Mouse (Mus musculus) limb, embryonic 13.5 days (tissue): Measurements from ENCODE around the gene Mdk. TPM values are rescaled to one million over a fixed set of nuclear protein-coding genes. Genes with fewer than 3 reads are reported as not detected.

ENCODE experiments used
- ATAC-seq: fragments of 200-750 bp; cut with Nextera tagmentation; 2 replicates; pipeline ENCODE4 v1.8.0; 2017; ENCODE audit warnings: low read depth, moderate number of reproducible peaks, moderate TSS enrichment; ENCODE audit not compliant: low FRiP score
- H3K27ac ChIP-seq: fragments of 300-500 bp; sonication (generic); 2 replicates; pipeline ENCODE4 v1.5.1; 2015; ENCODE audit warnings: inconsistent platforms, mild to moderate bottlenecking, moderate library complexity
- H3K27me3 ChIP-seq: fragments of 300-500 bp; sonication (generic); 2 replicates; pipeline ENCODE4 v1.6.1; 2015; ENCODE audit warnings: mild to moderate bottlenecking, inconsistent platforms
- H3K36me3 ChIP-seq: fragments of 300-500 bp; sonication (generic); 2 replicates; pipeline ENCODE4 v1.6.1; 2015; ENCODE audit warnings: inconsistent platforms, mild to moderate bottlenecking, moderate library complexity
- H3K4me1 ChIP-seq: fragments of 300-500 bp; sonication (generic); 2 replicates; pipeline ENCODE4 v1.6.1; 2015; ENCODE audit warnings: inconsistent platforms
- H3K4me2 ChIP-seq: fragments of 300-500 bp; sonication (generic); replicated peaks from 2 replicates; pipeline ENCODE4 v1.6.1; 2015; ENCODE audit warnings: inconsistent platforms, mild to moderate bottlenecking, moderate library complexity
- H3K4me3 ChIP-seq: fragments of 300-500 bp; sonication (generic); 2 replicates; pipeline ENCODE4 v1.5.1; 2015; ENCODE audit warnings: moderate library complexity, mild to moderate bottlenecking, inconsistent platforms
- H3K9ac ChIP-seq: fragments of 300-500 bp; sonication (generic); 2 replicates; pipeline ENCODE4 v1.6.1; 2015; ENCODE audit warnings: mild to moderate bottlenecking, inconsistent platforms
- H3K9me3 ChIP-seq: fragments of 300-500 bp; sonication (generic); 2 replicates; pipeline ENCODE4 v1.6.1; 2016; ENCODE audit warnings: inconsistent platforms
- WGBS: fragments of 180-500 bp; shearing (Covaris S2); methylation state at CpG from one replicate; pipeline ENCODE4 v1.1.7; 2015; 5-methylcytosine and 5-hydroxymethylcytosine counted together
- polyA plus RNA-seq: library from polyadenylated mRNA; unstranded; fragments of >200 nt; fragmentation: Nextera tagmentation; extraction: Ambion mirVana; gene quantifications from 2 replicates; pipeline ENCODE4 v1.2.1, GENCODE M21; 2015

Mdk gene
- polyA plus RNA-seq, 1 experiment from 2014 or later: 1,982 TPM

DNA sequence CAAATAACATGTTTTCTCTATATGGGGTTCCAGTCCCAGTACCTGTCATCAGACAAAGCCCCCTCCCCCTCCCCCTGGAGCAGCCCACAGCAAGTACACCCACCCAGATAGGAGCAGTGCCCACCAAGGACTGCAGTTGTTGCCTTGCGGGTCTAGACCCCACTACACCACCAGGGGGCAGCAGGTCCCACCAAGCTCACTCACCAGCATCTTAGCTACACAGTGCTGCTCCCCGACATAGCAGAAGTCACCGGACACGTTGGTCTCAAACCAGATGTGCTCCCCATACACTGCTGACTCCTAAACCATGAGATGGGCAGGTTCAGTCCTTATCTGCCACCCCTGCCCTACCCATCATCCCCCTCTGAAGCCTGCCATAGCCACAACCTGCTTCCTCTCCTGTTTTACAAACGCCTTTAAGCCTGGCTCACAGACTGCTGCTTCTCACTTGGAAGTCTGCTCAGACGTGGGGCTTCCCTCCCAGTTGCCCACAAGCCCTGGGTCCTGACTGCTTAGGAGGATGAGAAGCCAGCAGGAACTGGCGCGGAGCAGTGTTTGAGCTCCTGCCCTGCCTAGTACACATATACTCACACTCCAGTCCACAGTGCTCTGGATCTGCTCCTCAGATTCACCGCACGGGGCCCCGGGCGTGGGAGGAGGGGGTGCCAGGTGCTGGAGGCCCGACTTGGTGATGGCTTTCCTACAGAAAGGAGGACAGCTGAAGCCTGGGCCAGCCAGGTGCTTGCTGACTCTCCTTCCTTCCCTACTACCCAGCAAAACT, 12.3 kb upstream of the Mdk start:
- Histone ChIP-seq H3K4me2 (no peak overlapping the region), H3K27ac (no peak overlapping the region; the same call in 1 of the 2 replicates), H3K36me3 (peaks cover 24% of the 10 kb centered on the region), H3K4me3 (no peak overlapping the region), H3K9ac (peak overlapping the region; percentile 26; the same call in 1 of the 2 replicates), H3K27me3 (no peaks in the 10 kb centered on the region), H3K9me3 (no peaks in the 10 kb centered on the region), H3K4me1 (peaks cover 42% of the 10 kb centered on the region)
- WGBS: 42% methylated on average over 13 of the region's 13 CpGs
- ATAC-seq: peak; percentile 67

DNA sequence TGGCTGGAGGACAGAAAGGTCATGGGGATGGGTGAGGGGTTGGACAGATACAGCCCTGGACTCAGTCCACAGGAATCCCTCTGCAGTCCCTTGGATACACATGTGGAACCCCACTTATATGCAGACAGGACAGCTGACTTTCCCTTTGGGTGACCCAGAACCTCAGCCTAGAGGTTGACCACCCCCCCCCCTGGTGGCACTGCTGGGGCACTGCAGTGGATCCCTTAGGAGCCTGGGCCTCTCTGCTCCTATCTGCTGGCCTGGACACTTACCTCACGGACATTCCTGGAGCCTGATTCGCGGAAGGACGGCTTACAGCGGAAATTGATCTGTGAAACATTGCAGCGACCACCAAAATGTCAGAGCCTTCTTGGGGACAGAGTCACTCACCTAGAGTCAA, 10.3 kb upstream of the Mdk start:
- Histone ChIP-seq H3K4me3 (no peak overlapping the region), H3K27ac (no peak overlapping the region), H3K9me3 (no peaks in the 10 kb centered on the region), H3K4me2 (no peak overlapping the region), H3K4me1 (peaks cover 23% of the 10 kb centered on the region), H3K27me3 (no peaks in the 10 kb centered on the region), H3K36me3 (peaks cover 44% of the 10 kb centered on the region), H3K9ac (no peak overlapping the region)
- no peak for ATAC-seq
- WGBS: 74% methylated on average over 6 of the region's 6 CpGs

DNA sequence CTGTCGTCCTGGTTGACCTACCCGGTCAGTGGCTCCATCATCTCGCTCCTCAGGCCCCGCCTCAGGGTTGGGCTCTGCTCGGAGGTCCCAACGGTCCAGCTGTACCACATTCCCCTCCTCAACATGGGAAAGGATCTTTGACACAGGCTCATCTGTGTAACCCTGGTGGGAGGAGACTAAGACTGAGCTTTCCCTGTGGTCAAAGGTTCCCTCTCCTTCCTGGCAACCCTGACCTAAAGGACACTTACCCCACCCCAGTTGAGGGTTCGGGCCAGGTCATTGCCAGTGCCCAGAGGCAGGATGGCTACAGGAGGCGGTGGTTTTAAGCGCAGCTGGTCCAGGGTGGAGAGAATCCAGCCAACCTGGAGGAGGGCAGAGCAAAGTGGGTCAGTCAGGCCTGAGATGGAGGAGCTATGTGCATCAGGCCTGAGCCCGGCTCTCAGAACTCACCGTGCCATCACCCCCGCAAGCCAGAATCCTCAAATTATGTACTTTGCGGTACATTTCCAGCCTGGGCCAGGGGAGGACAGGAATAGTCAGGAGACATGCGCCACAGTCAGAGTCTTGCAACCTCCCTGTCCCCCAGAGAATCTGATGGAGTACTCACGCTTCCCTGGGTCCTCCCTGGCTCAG, 7.3 kb upstream of the Mdk start:
- H3K4me3 ChIP-seq: no peak overlapping the region
- no peak overlapping the region for H3K4me2 ChIP-seq
- 0 out of 2 replicates have a peak overlapping the region, but pooled peaks have one; percentile 8 for H3K9ac ChIP-seq
- peaks cover 70% of the 10 kb centered on the region for H3K36me3 ChIP-seq
- H3K9me3 ChIP-seq: no peaks in the 10 kb centered on the region
- no peaks in the 10 kb centered on the region for H3K27me3 ChIP-seq
- ATAC-seq: no peak
- H3K4me1 ChIP-seq: peaks cover 6% of the 10 kb centered on the region
- H3K27ac ChIP-seq: no peak overlapping the region
- 82% methylated on average over 15 of the region's 15 CpGs for WGBS

DNA sequence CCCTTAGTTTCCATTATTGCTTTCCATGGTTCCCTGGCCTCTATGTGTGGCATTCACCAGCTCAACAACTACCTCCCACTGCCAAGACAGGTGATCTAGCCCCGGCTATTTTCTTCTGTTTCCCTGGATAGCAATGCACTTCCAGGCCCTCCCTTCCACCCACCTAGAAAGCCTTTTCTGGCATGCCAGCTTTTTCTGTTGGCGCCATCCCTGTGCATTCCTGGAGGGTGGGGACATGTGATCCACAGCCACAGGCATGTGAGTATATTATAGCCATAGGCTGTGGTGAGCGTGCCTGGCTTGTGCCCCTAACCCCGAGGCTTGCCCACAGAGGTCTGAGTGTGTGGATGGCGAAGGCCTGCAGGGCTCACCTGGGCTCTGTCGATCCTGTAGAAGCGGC, 4.1 kb upstream of the Mdk start:
- no peaks in the 10 kb centered on the region for H3K9me3 ChIP-seq
- H3K27me3 ChIP-seq: no peaks in the 10 kb centered on the region
- ATAC-seq: no peak
- no peak overlapping the region for H3K9ac ChIP-seq
- H3K4me3 ChIP-seq: no peak overlapping the region
- H3K36me3 ChIP-seq: peaks cover 63% of the 10 kb centered on the region
- 88% methylated on average over 7 of the region's 7 CpGs for WGBS
- peaks cover 25% of the 10 kb centered on the region for H3K4me1 ChIP-seq
- no peak overlapping the region for H3K4me2 ChIP-seq
- H3K27ac ChIP-seq: no peak overlapping the region

DNA sequence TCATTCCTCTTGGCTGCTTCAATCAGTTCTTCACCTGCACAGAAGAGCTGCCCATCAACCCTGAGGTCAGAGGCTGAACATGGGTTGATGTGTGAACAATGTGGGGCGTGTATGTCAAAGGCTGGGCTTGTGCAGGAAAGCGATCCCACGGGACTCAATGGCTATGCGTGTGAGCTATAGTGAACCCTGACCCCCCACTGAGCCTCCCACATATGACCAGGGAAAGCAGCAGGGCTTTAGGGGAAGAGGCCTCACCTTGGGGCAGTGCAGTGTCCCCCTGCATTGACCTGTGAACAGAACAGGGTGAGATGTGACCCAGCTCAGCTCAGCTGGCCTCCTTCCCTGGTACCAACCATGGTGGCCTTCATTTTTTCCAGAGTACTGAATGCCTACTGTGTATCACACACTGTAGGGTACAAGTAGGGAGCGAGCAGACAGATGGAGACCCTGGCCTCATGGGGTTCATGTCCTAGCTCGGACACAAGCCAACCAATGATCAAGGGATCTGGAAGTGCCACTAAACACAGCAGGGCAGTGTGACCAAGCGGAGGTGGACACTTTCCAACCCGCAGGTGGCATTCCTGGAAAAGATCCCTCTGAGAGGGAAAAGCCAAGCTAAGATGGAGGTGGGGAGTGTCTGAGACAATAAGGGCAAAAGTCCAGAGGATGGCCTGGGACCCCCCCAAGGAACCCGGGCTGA, 2.9 kb upstream of the Mdk start:
- no peak overlapping the region for H3K4me2 ChIP-seq
- no peak overlapping the region for H3K27ac ChIP-seq
- no peaks in the 10 kb centered on the region for H3K9me3 ChIP-seq
- H3K9ac ChIP-seq: no peak overlapping the region
- ATAC-seq: no peak
- H3K27me3 ChIP-seq: no peaks in the 10 kb centered on the region
- H3K36me3 ChIP-seq: peaks cover 54% of the 10 kb centered on the region
- 90% methylated on average over 9 of the region's 9 CpGs for WGBS
- H3K4me3 ChIP-seq: no peak overlapping the region
- H3K4me1 ChIP-seq: peaks cover 26% of the 10 kb centered on the region

DNA sequence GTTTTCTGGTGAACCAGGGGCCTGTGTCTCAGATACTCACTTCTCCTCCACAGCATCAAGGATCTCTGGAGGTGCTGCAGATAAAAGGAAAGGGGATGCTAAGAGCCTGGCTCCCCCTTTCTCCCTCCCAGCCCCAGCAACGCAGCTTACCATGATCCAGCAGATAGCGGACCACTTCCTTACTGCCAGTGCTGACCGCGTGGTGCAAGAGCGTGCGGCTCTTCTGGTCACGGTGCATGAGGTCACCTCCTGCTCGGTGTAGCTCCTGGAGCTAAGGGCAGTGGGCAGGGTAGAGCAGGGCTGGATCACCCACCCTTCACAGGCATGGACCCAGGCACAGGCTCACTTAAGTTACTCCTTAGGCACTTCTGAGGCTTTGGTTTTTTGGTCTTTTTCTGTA, 1.9 kb upstream of the Mdk start:
- H3K4me3 ChIP-seq: no peak overlapping the region
- H3K9ac ChIP-seq: 0 out of 2 replicates have a peak overlapping the region, but pooled peaks have one; percentile 43
- ATAC-seq: no peak
- peaks cover 54% of the 10 kb centered on the region for H3K36me3 ChIP-seq
- WGBS: 51% methylated on average over 8 of the region's 8 CpGs
- H3K4me1 ChIP-seq: peaks cover 35% of the 10 kb centered on the region
- H3K27me3 ChIP-seq: no peaks in the 10 kb centered on the region
- H3K27ac ChIP-seq: peak overlapping the region; percentile 99; the same call in 1 of the 2 replicates
- 0 out of 2 replicates have a peak overlapping the region, but pooled peaks have one; percentile 86 for H3K4me2 ChIP-seq
- no peaks in the 10 kb centered on the region for H3K9me3 ChIP-seq

DNA sequence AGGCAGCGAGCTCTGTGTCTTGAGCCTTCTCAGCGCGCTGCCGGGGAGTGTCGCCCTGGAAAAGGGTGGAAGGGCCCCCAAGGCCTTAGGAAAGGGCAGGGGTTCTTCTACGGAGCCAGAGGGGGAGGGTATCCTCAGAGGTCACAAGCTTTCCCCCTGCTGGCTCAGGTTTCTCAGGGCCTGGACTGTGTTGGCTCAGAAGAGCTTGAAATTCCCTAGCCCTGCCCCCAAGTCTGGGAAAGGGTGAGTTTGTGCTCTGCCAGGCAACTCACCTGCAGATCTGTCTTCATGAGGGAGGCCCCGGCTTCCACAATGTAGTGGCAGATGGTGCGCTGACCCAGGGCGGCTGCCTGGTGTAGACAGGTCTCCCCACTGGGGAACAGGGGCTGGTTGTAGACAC, 1.4 kb upstream of the Mdk start:
- H3K27ac ChIP-seq: peak overlapping the region; percentile 99; the same call in 1 of the 2 replicates
- H3K36me3 ChIP-seq: peaks cover 54% of the 10 kb centered on the region
- peak overlapping the region; percentile 86 for H3K4me2 ChIP-seq
- H3K27me3 ChIP-seq: no peaks in the 10 kb centered on the region
- peaks cover 40% of the 10 kb centered on the region for H3K4me1 ChIP-seq
- 0 out of 2 replicates have a peak overlapping the region, but pooled peaks have one; percentile 43 for H3K9ac ChIP-seq
- no peaks in the 10 kb centered on the region for H3K9me3 ChIP-seq
- no peak overlapping the region for H3K4me3 ChIP-seq
- ATAC-seq: no peak
- WGBS: 15% methylated on average over 9 of the region's 9 CpGs

DNA sequence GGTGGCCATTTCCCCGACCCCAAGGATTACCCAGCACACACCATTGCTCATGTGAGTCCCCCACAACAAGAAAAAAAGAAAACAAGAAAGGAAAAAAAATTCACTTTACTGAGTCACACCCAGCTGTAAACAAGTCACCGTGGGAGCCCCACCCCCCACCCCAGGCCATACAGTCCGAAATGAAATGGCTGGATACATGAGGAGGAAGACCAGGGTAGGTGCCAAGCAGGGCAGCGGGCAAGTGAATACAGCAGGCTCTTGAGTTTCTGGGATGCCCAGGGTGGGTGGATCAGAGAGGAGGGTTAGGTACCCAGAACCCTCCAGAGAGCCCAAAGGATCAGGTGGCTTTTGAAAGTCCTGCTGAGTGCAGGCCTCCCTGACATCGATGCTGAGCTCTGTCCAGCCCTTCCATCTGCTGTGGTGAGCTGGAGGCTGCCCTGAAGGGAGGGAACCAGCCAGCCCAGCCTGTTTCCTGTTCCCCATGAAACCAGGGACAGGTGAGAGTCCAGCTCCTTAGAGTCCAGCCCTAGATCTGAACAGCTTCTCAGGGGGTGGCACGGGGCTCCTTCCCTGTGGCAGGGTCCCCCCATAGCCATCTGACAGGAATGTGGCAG, 747 bp upstream of the Mdk start:
- Histone ChIP-seq H3K4me1 (peaks cover 45% of the 10 kb centered on the region), H3K4me2 (peak overlapping the region; percentile 86), H3K27me3 (no peaks in the 10 kb centered on the region), H3K36me3 (peaks cover 50% of the 10 kb centered on the region), H3K4me3 (peak overlapping the region; percentile 94; the same call in 1 of the 2 replicates), H3K9me3 (no peaks in the 10 kb centered on the region), H3K9ac (peak overlapping the region; percentile 99), H3K27ac (peak overlapping the region; percentile 99)
- no peak for ATAC-seq
- WGBS: 9% methylated on average over 6 of the region's 6 CpGs

DNA sequence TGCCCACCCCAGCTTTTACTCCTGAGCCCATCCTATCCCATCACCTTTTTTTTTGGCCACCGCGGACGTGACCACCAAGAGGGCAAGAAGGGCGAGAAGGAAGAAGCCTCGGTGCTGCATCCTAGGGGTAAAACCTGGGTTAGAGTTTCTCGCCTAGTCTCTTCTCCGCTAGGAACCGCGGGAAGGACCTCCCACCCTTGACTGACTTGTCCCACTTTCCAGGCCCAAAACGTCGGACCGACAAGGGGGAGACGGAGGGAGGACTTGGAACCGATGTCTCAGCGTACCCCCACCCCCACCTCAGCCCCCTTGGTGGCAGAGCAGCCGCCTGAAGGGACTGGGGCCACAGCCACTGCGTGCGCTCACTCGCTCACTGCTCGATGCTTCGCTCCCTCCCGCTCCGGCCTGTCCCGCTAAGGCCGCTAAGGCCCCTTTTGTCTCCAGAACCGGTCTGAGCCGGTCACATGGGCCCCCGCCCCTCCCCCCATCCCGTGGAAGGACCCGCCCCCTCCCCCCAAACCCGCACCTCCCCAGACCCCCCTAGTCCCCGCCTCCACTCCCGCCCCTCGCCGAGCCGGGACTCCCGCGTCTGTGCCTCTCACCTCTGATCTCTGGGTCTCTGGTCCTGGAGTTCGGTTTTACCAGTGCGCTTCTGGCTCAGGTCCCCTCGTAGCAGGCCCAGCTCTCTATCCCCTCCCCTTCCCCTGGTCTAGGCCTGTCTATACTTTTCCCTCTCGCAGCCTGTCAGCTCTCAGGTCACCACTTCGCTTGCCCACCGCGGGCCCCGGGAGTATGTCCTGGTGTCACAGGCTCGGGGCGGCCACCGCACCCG, 553 bp downstream of the Mdk start:
- peak overlapping the region; percentile 94 for H3K4me3 ChIP-seq
- H3K4me2 ChIP-seq: peak overlapping the region; percentile 86
- H3K4me1 ChIP-seq: peaks cover 45% of the 10 kb centered on the region
- peak; percentile 77 for ATAC-seq
- H3K36me3 ChIP-seq: peaks cover 37% of the 10 kb centered on the region
- no peaks in the 10 kb centered on the region for H3K9me3 ChIP-seq
- WGBS: 2% methylated on average over 49 of the region's 50 CpGs
- no peaks in the 10 kb centered on the region for H3K27me3 ChIP-seq
- H3K27ac ChIP-seq: peak overlapping the region; percentile 99
- H3K9ac ChIP-seq: peak overlapping the region; percentile 99

DNA sequence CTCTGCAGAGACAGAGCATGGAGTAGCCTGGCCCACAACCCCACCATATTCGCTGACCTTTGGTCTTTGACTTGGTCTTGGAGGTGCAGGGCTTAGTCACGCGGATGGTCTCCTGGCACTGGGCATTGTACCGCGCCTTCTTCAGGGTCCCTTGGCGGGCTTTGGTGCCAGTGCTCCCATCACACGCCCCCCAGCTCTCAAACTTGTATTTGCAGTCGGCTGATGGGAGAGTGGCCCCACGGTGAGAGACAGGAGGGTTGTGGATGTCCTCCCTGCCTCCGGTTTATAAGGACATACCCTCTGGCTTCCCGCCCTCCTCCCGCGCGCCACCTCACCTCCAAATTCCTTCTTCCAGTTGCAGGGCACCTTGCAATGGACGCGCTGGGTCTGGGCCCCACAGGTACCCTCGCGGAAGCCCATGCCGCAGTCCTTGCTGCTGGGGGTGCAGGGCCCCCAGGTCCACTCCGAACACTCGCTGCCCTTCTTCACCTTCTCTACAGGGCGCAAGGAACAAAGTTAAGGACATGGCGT, 1.3 kb downstream of the Mdk start:
- 1% methylated on average over 23 of the region's 23 CpGs for WGBS
- peak overlapping the region; percentile 94 for H3K4me3 ChIP-seq
- ATAC-seq: no peak
- peak overlapping the region; percentile 99 for H3K9ac ChIP-seq
- H3K9me3 ChIP-seq: no peaks in the 10 kb centered on the region
- H3K4me2 ChIP-seq: peak overlapping the region; percentile 86
- H3K27me3 ChIP-seq: peaks cover 3% of the 10 kb centered on the region; the same call in 1 of the 2 replicates
- H3K36me3 ChIP-seq: peaks cover 30% of the 10 kb centered on the region
- H3K4me1 ChIP-seq: peaks cover 45% of the 10 kb centered on the region
- peak overlapping the region; percentile 99 for H3K27ac ChIP-seq

DNA sequence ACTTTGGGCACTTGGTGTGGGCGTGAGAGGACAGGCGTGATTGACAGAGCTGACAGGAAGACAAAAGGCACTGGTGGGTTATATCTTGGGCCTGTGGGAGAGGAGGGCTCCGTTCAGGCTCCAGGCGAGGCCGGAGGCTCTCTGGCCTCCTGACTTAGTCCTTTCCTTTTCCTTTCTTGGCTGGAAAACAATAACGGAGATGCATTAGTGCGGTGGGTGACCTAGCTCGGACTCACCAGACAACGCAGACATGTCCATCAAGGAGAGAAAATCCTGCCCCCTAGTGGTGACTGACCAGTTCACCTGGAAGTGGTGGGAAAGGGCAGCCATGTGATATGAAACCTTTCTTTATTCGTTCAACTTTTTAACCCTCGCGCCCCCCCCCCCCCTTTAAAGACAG, 2.2 kb downstream of the Mdk start:
- peaks cover 9% of the 10 kb centered on the region for H3K27me3 ChIP-seq
- peak overlapping the region; percentile 99 for H3K9ac ChIP-seq
- H3K4me3 ChIP-seq: peak overlapping the region; percentile 94
- H3K27ac ChIP-seq: peak overlapping the region; percentile 99; the same call in 1 of the 2 replicates
- 13% methylated on average over 12 of the region's 12 CpGs for WGBS
- no peaks in the 10 kb centered on the region for H3K9me3 ChIP-seq
- peaks cover 21% of the 10 kb centered on the region for H3K36me3 ChIP-seq
- H3K4me1 ChIP-seq: peaks cover 48% of the 10 kb centered on the region
- H3K4me2 ChIP-seq: peak overlapping the region; percentile 86
- no peak for ATAC-seq
